Mouse (Mus musculus): ENCODE measurements around the gene Tmc7. TPM values are rescaled to one million over a fixed set of nuclear protein-coding genes. Genes with fewer than 3 reads are reported as not detected.

Gene Tmc7
- total RNA-seq, 1 experiment, result 2.9 TPM

GRCm38 (mm10) chr7:118502333-118502732 is 82.2 kb downstream of the Tmc7 start:
- DNase-seq (ENCODE audit: low read depth, low spot score), result no peak
- no peak for TF ChIP-seq HCFC1 (IDR thresholded peaks at IDR 0.05; ENCODE audit: borderline replicate concordance, insufficient read depth, low read length)
- TF ChIP-seq MAFK (IDR thresholded peaks at IDR 0.05; ENCODE audit: insufficient read depth, low read depth, low read length), result no peak
- no peak for TF ChIP-seq ZNF384 (IDR thresholded peaks at IDR 0.05; ENCODE audit: low read depth, low read length)
- no peak for TF ChIP-seq CHD2 (IDR thresholded peaks at IDR 0.05; ENCODE audit: low read depth, low read length)
- TF ChIP-seq ZC3H11A (IDR thresholded peaks at IDR 0.05; ENCODE audit: borderline replicate concordance, low read depth, low read length), result no peak
- H3K4me1 ChIP-seq (ENCODE audit: control insufficient read depth in 2 of 2, insufficient read depth in 2 of 2, low read length in 2 of 2, poor library complexity in 1 of 2), result peaks cover 0 to 4% of the 10 kb centered on the region in 2 experiments; a peak in 1 of 4 replicates
- H3K4me3 ChIP-seq (ENCODE audit: insufficient read depth in 1 of 2, low read depth in 1 of 2, low read length in 2 of 2, poor library complexity in 1 of 2, severe bottlenecking in 1 of 2), result peak overlapping the region in 1 of 2 experiments; percentile 3; a peak in 1 of 4 replicates
- H3K27ac ChIP-seq (ENCODE audit: insufficient read depth, low read depth, low read length, poor library complexity, severe bottlenecking), result no peak overlapping the region
- H3K9me3 ChIP-seq (ENCODE audit: control insufficient read depth, insufficient read depth, low read depth, low read length), result no peaks in the 10 kb centered on the region
- no peaks in the 10 kb centered on the region for H3K36me3 ChIP-seq (ENCODE audit: control insufficient read depth, insufficient read depth, low read length, poor library complexity, severe bottlenecking)
- in situ Hi-C loops (cut with MboI; ENCODE audit: low sequenced_read_pairs in 2 of 2, unreplicated experiment in 2 of 2), result no loop called here
- no peak overlapping the region for H3K9ac ChIP-seq (ENCODE audit: insufficient read depth, low read depth, low read length, poor library complexity, severe bottlenecking)

DNA sequence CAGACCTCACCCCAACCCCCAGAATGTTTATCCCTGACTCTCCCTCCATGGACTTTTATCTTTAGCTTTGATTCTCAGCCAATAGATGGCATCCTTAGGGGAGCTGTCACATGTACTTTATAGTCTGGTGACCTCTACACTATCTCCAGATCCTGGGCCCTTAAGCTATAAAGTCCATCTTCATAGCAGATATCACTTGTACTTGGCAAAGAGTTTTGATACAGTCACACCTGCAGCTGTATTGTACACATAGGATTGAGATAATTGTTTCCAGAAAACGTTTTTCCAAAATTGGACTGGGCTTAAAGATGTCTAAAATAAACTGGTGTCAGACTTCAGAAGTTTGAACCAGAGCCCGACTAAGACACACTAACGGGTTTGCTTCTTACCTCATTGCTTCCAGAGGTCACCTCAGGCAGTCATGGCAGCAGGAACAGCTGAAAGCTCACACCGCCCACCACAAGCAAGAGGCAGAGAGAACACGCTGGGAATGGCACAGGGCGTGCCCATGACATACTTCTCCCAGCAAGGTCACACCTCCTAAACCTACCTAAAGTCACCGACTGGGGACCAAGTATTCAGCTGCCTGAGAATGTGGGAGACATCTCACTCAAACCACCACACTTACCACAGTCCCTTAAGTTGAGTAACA is 84.6 kb downstream of the Tmc7 start:
- Histone ChIP-seq H3K4me1 (ENCODE audit: control insufficient read depth in 2 of 2, insufficient read depth in 2 of 2, low read length in 2 of 2, poor library complexity in 1 of 2) (peaks cover 0 to 4% of the 10 kb centered on the region in 2 experiments; a peak in 1 of 4 replicates), H3K4me3 (ENCODE audit: insufficient read depth in 1 of 2, low read depth in 1 of 2, low read length in 2 of 2, poor library complexity in 1 of 2, severe bottlenecking in 1 of 2) (no peak overlapping the region), H3K36me3 (ENCODE audit: control insufficient read depth, insufficient read depth, low read length, poor library complexity, severe bottlenecking) (no peaks in the 10 kb centered on the region), H3K9me3 (ENCODE audit: control insufficient read depth, insufficient read depth, low read depth, low read length) (no peaks in the 10 kb centered on the region), H3K9ac (ENCODE audit: insufficient read depth, low read depth, low read length, poor library complexity, severe bottlenecking) (no peak overlapping the region), H3K27ac (ENCODE audit: insufficient read depth, low read depth, low read length, poor library complexity, severe bottlenecking) (no peak overlapping the region)
- in situ Hi-C loops (cut with MboI; ENCODE audit: low sequenced_read_pairs in 2 of 2, unreplicated experiment in 2 of 2), result no loop called here
- DNase-seq (ENCODE audit: low read depth, low spot score), result no peak
- TF ChIP-seq HCFC1 (IDR thresholded peaks at IDR 0.05; ENCODE audit: borderline replicate concordance, insufficient read depth, low read length) (no peak), CHD2 (IDR thresholded peaks at IDR 0.05; ENCODE audit: low read depth, low read length) (no peak), ZNF384 (IDR thresholded peaks at IDR 0.05; ENCODE audit: low read depth, low read length) (no peak), MAFK (IDR thresholded peaks at IDR 0.05; ENCODE audit: insufficient read depth, low read depth, low read length) (no peak), ZC3H11A (IDR thresholded peaks at IDR 0.05; ENCODE audit: borderline replicate concordance, low read depth, low read length) (no peak)

- Histone ChIP-seq H3K27ac (ENCODE audit: insufficient read depth, low read depth, low read length, poor library complexity, severe bottlenecking) (no peak overlapping the region), H3K36me3 (ENCODE audit: control insufficient read depth, insufficient read depth, low read length, poor library complexity, severe bottlenecking) (no peaks in the 10 kb centered on the region), H3K9me3 (ENCODE audit: control insufficient read depth, insufficient read depth, low read depth, low read length) (no peaks in the 10 kb centered on the region), H3K4me1 (ENCODE audit: control insufficient read depth in 2 of 2, insufficient read depth in 2 of 2, low read length in 2 of 2, poor library complexity in 1 of 2) (peaks cover 0 to 4% of the 10 kb centered on the region in 2 experiments; a peak in 1 of 4 replicates), H3K4me3 (ENCODE audit: insufficient read depth in 1 of 2, low read depth in 1 of 2, low read length in 2 of 2, poor library complexity in 1 of 2, severe bottlenecking in 1 of 2) (no peak overlapping the region), H3K9ac (ENCODE audit: insufficient read depth, low read depth, low read length, poor library complexity, severe bottlenecking) (no peak overlapping the region)
- no peak for TF ChIP-seq HCFC1 (IDR thresholded peaks at IDR 0.05; ENCODE audit: borderline replicate concordance, insufficient read depth, low read length)
- no peak for DNase-seq (ENCODE audit: low read depth, low spot score)
- in situ Hi-C loops (cut with MboI; ENCODE audit: low sequenced_read_pairs in 2 of 2, unreplicated experiment in 2 of 2), result no loop called here
Observed at GRCm38 (mm10) chr7:118498984-118499783, 85.4 kb downstream of the Tmc7 start.

- Histone ChIP-seq H3K9me3 (ENCODE audit: control insufficient read depth, insufficient read depth, low read depth, low read length) (no peaks in the 10 kb centered on the region), H3K36me3 (ENCODE audit: control insufficient read depth, insufficient read depth, low read length, poor library complexity, severe bottlenecking) (no peaks in the 10 kb centered on the region), H3K9ac (ENCODE audit: insufficient read depth, low read depth, low read length, poor library complexity, severe bottlenecking) (no peak overlapping the region), H3K4me3 (ENCODE audit: insufficient read depth in 1 of 2, low read depth in 1 of 2, low read length in 2 of 2, poor library complexity in 1 of 2, severe bottlenecking in 1 of 2) (no peak overlapping the region), H3K27ac (ENCODE audit: insufficient read depth, low read depth, low read length, poor library complexity, severe bottlenecking) (no peak overlapping the region), H3K4me1 (ENCODE audit: control insufficient read depth in 2 of 2, insufficient read depth in 2 of 2, low read length in 2 of 2, poor library complexity in 1 of 2) (peaks cover 0 to 2% of the 10 kb centered on the region in 2 experiments; a peak in 1 of 4 replicates)
- in situ Hi-C loops (cut with MboI; ENCODE audit: low sequenced_read_pairs in 2 of 2, unreplicated experiment in 2 of 2), result no loop called here
- TF ChIP-seq MAFK (IDR thresholded peaks at IDR 0.05; ENCODE audit: insufficient read depth, low read depth, low read length), result no peak
- no peak for TF ChIP-seq ZNF384 (IDR thresholded peaks at IDR 0.05; ENCODE audit: low read depth, low read length)
- TF ChIP-seq CHD2 (IDR thresholded peaks at IDR 0.05; ENCODE audit: low read depth, low read length), result no peak
- TF ChIP-seq HCFC1 (IDR thresholded peaks at IDR 0.05; ENCODE audit: borderline replicate concordance, insufficient read depth, low read length), result no peak
- no peak for TF ChIP-seq ZC3H11A (IDR thresholded peaks at IDR 0.05; ENCODE audit: borderline replicate concordance, low read depth, low read length)
- DNase-seq (ENCODE audit: low read depth, low spot score), result no peak
Observed at GRCm38 (mm10) chr7:118494892-118495579, 89.5 kb downstream of the Tmc7 start.
